Mouse (Mus musculus) spleen, adult 2 months (tissue): Measurements from ENCODE around the gene Slc24a4. TPM values are rescaled to one million over a fixed set of nuclear protein-coding genes. Genes with fewer than 3 reads are reported as not detected.

Experiments used
- DNase-seq, 2 experiments: peaks; one replicate each; pipeline versions ENCODE4 v3.0.0 to v3.0.0-alpha.2; 2012 to 2021; ENCODE audit warnings: low spot score in 2 of 2, low read depth in 1 of 2
- H3K27ac ChIP-seq: fragments of 200-500 bp; 2 replicates; pipeline ENCODE4 v1.5.1; 2012; ENCODE audit warnings: low read length, inconsistent platforms; ENCODE audit not compliant: insufficient read depth
- H3K27me3 ChIP-seq: fragments of 200-500 bp; 2 replicates; pipeline ENCODE4 v1.6.1; 2012; ENCODE audit warnings: mild to moderate bottlenecking, moderate library complexity, low read length, inconsistent platforms; ENCODE audit not compliant: control insufficient read depth, insufficient read depth
- H3K36me3 ChIP-seq: fragments of 200-500 bp; 2 replicates; pipeline ENCODE4 v1.6.1; 2012; ENCODE audit warnings: mild to moderate bottlenecking, low read length, inconsistent platforms; ENCODE audit not compliant: control insufficient read depth, insufficient read depth
- H3K4me1 ChIP-seq: fragments of 200-500 bp; 2 replicates; pipeline ENCODE4 v1.6.1; 2011; ENCODE audit warnings: inconsistent platforms; ENCODE audit not compliant: control insufficient read depth, insufficient read depth, insufficient read length
- H3K4me3 ChIP-seq: fragments of 200-500 bp; 2 replicates; pipeline ENCODE4 v1.5.1; 2011; ENCODE audit warnings: mild to moderate bottlenecking, inconsistent platforms; ENCODE audit not compliant: insufficient read depth, insufficient read length; ENCODE audit errors: extremely low read depth
- CTCF ChIP-seq: fragments of 200-500 bp; IDR thresholded peaks from 2 replicates; pipeline ENCODE4 v1.5.1; 2011; ENCODE audit warnings: mild to moderate bottlenecking, inconsistent platforms; ENCODE audit not compliant: insufficient read depth, insufficient read length, insufficient replicate concordance; ENCODE audit errors: extremely low read depth
- POLR2A ChIP-seq: fragments of 200-500 bp; IDR thresholded peaks from 2 replicates; pipeline ENCODE4 v1.6.1; 2011; ENCODE audit warnings: low read depth, low read length, inconsistent platforms
- WGBS: fragments of 180-500 bp; shearing (Covaris S2); methylation state at CpG from one replicate; pipeline ENCODE4 v1.1.7; 2018; 5-methylcytosine and 5-hydroxymethylcytosine counted together
- polyA plus RNA-seq: library from polyadenylated mRNA; depleted of rRNA; stranded (reverse); fragments of >200 nt; gene quantifications from 2 replicates; pipeline ENCODE4 v1.2.3, GENCODE M21; 2012; rRNA removed

Slc24a4 gene
- not detected in 2 replicates for polyA plus RNA-seq

- no peak within 1 kb of the TSS for H3K27ac ChIP-seq
- peaks cover 2% of the 10 kb centered on the region; the same call in 1 of the 2 replicates for H3K4me1 ChIP-seq
- peak within 1 kb of the TSS; percentile 15; the same call in 1 of the 2 replicates for H3K4me3 ChIP-seq
- DNase-seq: no peak
- no peaks in the 10 kb centered on the region for H3K36me3 ChIP-seq
- WGBS: 3% methylated on average over 34 of the region's 34 CpGs
- TF ChIP-seq POLR2A: no peak
- no peak for TF ChIP-seq CTCF
- H3K27me3 ChIP-seq: peaks cover 14% of the 10 kb centered on the region
Measured at GRCm38 (mm10) chr12:102128081-102128790, at the start of gene Slc24a4. Slc24a4 (plus strand) TSS chr12:102128733.

GRCm38 (mm10) chr12:102082648-102083425 is 45.7 kb upstream of the Slc24a4 start:
- Histone ChIP-seq H3K36me3 (no peaks in the 10 kb centered on the region), H3K4me1 (no peaks in the 10 kb centered on the region), H3K4me3 (no peak overlapping the region), H3K27me3 (no peaks in the 10 kb centered on the region), H3K27ac (no peak overlapping the region)
- TF ChIP-seq CTCF (no peak), POLR2A (no peak)
- 71% methylated on average over 13 of the region's 13 CpGs for WGBS
- no peak for DNase-seq

GRCm38 (mm10) chr12:102090535-102090934 is 38.0 kb upstream of the Slc24a4 start:
- Histone ChIP-seq H3K27ac (no peak overlapping the region), H3K4me3 (no peak overlapping the region), H3K27me3 (no peaks in the 10 kb centered on the region), H3K36me3 (no peaks in the 10 kb centered on the region), H3K4me1 (no peaks in the 10 kb centered on the region)
- TF ChIP-seq CTCF (no peak), POLR2A (no peak)
- DNase-seq: no peak
- WGBS: 94% methylated on average over 1 of the region's 1 CpGs

GRCm38 (mm10) chr12:102092342-102093094 is 36.0 kb upstream of the Slc24a4 start:
- Histone ChIP-seq H3K4me1 (no peaks in the 10 kb centered on the region), H3K4me3 (no peak overlapping the region), H3K27me3 (no peaks in the 10 kb centered on the region), H3K27ac (no peak overlapping the region), H3K36me3 (no peaks in the 10 kb centered on the region)
- DNase-seq: no peak
- TF ChIP-seq POLR2A (no peak), CTCF (no peak)
- 88% methylated on average over 15 of the region's 15 CpGs for WGBS

GRCm38 (mm10) chr12:102105990-102106389 is 22.5 kb upstream of the Slc24a4 start:
- H3K4me1 ChIP-seq: no peaks in the 10 kb centered on the region
- no peak overlapping the region for H3K27ac ChIP-seq
- H3K36me3 ChIP-seq: no peaks in the 10 kb centered on the region
- TF ChIP-seq POLR2A (no peak), CTCF (no peak)
- H3K27me3 ChIP-seq: no peaks in the 10 kb centered on the region
- 11% methylated on average over 1 of the region's 1 CpGs for WGBS
- no peak overlapping the region for H3K4me3 ChIP-seq
- no peak for DNase-seq

GRCm38 (mm10) chr12:102108851-102109250 is 19.7 kb upstream of the Slc24a4 start:
- Histone ChIP-seq H3K4me1 (no peaks in the 10 kb centered on the region), H3K27ac (no peak overlapping the region), H3K27me3 (no peaks in the 10 kb centered on the region), H3K4me3 (no peak overlapping the region), H3K36me3 (no peaks in the 10 kb centered on the region)
- TF ChIP-seq CTCF (no peak), POLR2A (no peak)
- DNase-seq: no peak
